Mouse (Mus musculus) heart, postnatal 10 days (tissue): ENCODE results near the gene Adamts2. TPM values are rescaled to one million over a fixed set of nuclear protein-coding genes. Genes with fewer than 3 reads are reported as not detected.

Source experiments
- DNase-seq, 2 experiments: peaks; one replicate each; pipeline ENCODE4 v3.0.0; 2021
- intact Hi-C: fragments of 180-260 bp; cut with DNase I; formaldehyde crosslinking; loops from one replicate; pipeline ENCODE4 v1.15.1; 2025
- total RNA-seq, 2 experiments: library from RNA; stranded (reverse); gene quantifications; 2 replicates each; pipeline ENCODE4 v1.2.3; 2021

Adamts2 gene
- total RNA-seq, 2 experiments from 2014 or later, result 36.1 to 40.3 TPM

DNA sequence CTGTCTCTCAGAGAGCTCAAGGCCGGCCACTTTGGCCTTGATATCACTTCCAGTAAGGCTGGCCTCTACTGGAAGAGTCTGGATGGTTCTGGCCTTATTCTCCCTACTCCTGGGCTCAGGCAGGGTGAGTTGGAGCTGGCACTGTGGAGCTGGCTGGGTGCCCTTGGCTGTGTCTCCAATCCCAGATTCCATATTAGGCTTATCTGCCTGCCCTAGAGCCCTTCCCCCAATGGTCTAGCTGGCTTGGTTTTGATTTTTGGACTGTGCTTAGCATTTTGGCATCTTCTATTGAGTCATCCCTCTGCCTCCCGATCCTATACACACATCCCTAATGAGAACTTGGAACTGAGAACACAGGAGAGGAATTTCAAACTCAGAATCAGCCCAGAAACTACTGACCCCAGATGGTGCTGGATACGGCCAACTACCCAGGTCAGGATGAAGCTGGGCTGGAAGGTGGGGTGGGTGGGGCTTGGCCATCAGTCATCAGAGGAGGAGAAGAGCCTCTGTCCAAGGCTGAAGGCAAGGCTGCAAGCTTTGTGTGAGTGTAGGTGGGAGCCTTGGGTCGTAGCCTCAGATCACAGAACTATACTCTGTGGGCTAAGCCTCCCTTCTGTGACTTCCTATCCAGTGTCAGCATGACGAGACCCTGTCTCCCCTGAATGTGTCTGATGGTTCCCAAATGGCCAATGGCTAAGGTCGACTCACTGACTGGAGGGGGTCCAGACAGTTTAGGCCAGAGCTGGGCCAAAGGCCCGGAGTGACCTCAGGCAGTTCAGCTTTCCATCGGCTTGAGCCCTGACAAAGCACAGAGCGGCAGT is 67.9 kb downstream of the Adamts2 start:
- peak; percentile 93 to 95 for DNase-seq
- intact Hi-C loops, result loop anchor here (2.0 kb wide), 1 partner anchor 41 kb away; no protein-coding TSS in a partner anchor

- intact Hi-C loops, result loop anchor here (2.0 kb wide), 1 partner anchor 42 kb away; no protein-coding TSS in a partner anchor
- no peak for DNase-seq
Observed at GRCm38 (mm10) chr11:50670363-50670725, 68.5 kb downstream of the Adamts2 start.

- intact Hi-C loops, result loop anchor here (2.0 kb wide), 1 partner anchor 42 kb away; no protein-coding TSS in a partner anchor
Observed at GRCm38 (mm10) chr11:50670881-50671280, 69.0 kb downstream of the Adamts2 start.

DNA sequence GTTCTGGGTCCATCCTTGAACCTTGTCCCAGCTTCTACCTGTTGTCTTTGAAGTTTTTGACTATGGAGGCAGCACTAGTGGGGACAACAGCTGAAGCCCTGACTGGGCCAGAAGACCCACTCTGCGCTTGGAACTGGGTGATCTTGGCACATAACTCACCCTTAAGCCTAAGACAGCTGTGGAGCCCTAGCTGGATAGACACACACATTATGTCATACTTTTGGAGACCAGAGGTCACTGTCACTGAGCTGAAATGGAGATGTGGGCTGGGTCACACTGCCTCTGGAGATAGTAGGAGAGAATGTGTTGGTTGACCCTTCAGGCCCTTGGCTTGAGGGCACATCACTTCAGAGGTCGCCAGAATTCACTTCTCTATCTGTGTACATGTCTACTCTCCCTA is 69.5 kb downstream of the Adamts2 start:
- DNase-seq, result peak; percentile 44 to 49
- intact Hi-C loops, result loop anchor here (2.0 kb wide), 1 partner anchor 43 kb away; no protein-coding TSS in a partner anchor

More at GRCm38 (mm10) chr11:50670881-50671280, 69.0 kb downstream of the Adamts2 start:
- peak in 1 of 2 experiments; percentile 42 for DNase-seq

GRCm38 (mm10) chr11:50671820-50672310 is 70.0 kb downstream of the Adamts2 start:
- intact Hi-C loops, result loop anchor here (2.0 kb wide), 1 partner anchor 43 kb away; no protein-coding TSS in a partner anchor
- peak; percentile 50 to 52 for DNase-seq

DNA sequence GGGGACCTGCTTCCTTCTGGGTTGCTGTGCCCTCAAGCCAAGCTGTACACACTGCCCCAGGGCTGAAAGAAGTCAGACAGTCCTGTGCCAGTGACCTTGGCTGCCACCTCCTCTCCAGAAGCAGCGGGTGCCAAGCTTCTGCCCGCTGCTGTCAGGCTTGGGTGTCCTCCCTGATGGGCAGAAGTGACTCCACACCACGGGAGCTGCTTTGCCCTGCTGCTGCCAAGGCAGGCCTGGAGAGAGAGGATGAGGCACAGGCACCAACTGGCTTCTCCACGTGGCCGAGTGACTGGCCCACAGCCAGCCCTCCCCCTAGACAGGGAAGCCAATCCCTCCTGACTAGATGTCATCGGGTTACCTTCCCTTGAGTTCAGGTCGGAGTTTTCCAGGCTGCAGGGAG is 71.0 kb downstream of the Adamts2 start:
- peak; percentile 86 to 89 for DNase-seq
- intact Hi-C loops, result no loop called here

DNA sequence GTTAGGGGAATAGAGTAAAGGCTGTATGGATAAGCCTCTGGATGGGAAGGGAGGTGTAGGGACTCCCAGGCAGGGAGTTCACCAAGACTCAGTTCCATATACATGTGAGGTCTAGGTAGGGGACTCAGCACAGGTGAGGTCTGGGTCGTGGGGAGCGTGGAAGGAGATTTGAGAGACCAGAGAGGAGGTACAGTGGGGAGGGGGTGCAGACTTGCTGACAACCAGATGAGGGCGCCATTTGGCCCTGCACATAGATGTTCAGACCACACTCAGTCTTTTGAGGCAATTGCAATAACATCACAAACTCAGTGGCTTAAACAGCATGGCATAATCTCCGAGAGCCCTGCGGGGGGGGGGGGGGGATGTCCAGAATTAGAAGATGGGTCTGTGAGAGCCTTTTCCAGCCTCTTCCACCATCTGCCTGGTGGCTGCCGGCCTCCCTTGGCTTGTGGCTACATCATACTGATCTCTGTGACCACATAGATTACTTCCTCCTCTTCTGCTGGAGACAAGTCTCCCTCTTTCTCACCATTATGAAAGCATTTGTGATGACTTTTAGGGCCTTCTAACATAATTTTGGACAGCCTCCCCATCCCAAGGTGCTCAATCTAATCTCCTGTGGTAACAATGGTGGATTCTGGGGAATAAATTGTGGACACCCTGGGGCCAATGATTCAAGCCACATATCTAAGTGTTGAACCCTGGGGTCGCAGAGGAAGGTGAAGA is 71.8 kb downstream of the Adamts2 start:
- peak in 1 of 2 experiments; percentile 51 for DNase-seq
- intact Hi-C loops, result no loop called here

GRCm38 (mm10) chr11:50674390-50674789 is 72.5 kb downstream of the Adamts2 start:
- DNase-seq, result peak; percentile 78 to 81
- intact Hi-C loops, result no loop called here

GRCm38 (mm10) chr11:50678650-50679049 is 76.8 kb downstream of the Adamts2 start:
- DNase-seq, result no peak
- intact Hi-C loops, result loop anchor here (5.0 kb wide), 1 partner anchor 69 kb away; no protein-coding TSS in a partner anchor

GRCm38 (mm10) chr11:50681940-50682339 is 80.1 kb downstream of the Adamts2 start:
- intact Hi-C loops, result no loop called here
- peak; percentile 43 to 45 for DNase-seq

GRCm38 (mm10) chr11:50683821-50684220 is 81.9 kb downstream of the Adamts2 start:
- intact Hi-C loops, result no loop called here
- peak in 1 of 2 experiments; percentile 38 for DNase-seq

- DNase-seq, result no peak
- intact Hi-C loops, result no loop called here
Observed at GRCm38 (mm10) chr11:50688584-50688983, 86.7 kb downstream of the Adamts2 start.

GRCm38 (mm10) chr11:50689672-50690071 is 87.8 kb downstream of the Adamts2 start:
- intact Hi-C loops, result no loop called here
- DNase-seq, result no peak

GRCm38 (mm10) chr11:50699971-50700370 is 98.1 kb downstream of the Adamts2 start:
- intact Hi-C loops, result no loop called here
- no peak for DNase-seq

DNA sequence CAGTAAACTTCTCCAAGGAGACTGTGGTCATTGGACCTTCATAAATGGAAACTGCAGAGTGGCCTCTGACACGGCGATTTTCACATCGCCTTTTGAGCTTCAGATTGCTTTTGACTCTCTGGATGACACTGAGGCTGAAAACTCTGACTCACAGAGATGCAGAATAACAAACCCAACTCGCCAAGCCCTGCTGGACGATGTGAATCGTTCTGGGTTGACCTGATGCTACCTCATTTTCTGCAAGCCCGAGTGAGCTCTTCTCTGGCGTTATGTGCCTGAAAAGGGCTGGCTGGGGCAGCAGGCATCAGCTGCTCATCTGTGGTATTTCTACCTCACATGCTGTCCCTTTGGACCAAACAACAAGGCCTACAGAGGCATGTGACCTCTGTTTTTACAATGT is 98.6 kb downstream of the Adamts2 start:
- intact Hi-C loops, result no loop called here
- DNase-seq, result no peak

- no peak for DNase-seq
- intact Hi-C loops, result no loop called here
Observed at GRCm38 (mm10) chr11:50703397-50703796, 101.5 kb downstream of the Adamts2 start.

GRCm38 (mm10) chr11:50704511-50704910 is 102.6 kb downstream of the Adamts2 start:
- no peak for DNase-seq
- intact Hi-C loops, result no loop called here

GRCm38 (mm10) chr11:50707259-50707658 is 105.4 kb downstream of the Adamts2 start:
- intact Hi-C loops, result no loop called here
- DNase-seq, result peak; percentile 58 to 67

DNA sequence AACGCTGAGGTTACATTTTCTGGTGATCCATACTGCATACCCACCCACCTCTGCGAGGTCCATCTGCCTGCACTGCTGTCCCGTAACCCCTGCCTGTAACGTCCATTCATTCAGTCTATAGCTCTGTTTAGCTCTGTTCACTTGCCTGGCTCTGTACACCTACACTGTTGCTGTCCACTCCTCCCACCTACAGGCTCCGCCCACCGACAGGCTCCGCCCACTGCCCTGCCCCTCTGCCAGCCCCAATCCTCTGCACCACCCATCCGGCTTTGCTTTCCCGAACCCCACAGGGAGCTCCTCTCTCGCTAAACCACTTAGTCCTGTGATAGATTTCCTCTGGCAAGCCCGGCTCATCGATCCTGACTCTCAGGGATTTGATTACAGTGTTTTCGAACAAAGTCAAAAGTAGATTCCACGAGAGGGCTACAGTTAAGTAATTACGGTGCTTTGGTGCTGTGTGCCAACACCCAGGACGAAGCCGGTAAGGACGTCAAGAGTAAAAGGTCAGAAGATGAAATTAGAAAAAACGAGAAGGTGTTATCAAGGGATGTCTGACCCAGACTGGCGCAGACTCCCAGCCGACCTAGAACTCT is 111.8 kb downstream of the Adamts2 start:
- intact Hi-C loops, result no loop called here
- DNase-seq, result peak in 1 of 2 experiments; percentile 30

- DNase-seq, result no peak
- intact Hi-C loops, result no loop called here
Observed at GRCm38 (mm10) chr11:50715091-50715490, 113.2 kb downstream of the Adamts2 start.
